Mouse (Mus musculus): ENCODE data around the gene Tecta.

DNA sequence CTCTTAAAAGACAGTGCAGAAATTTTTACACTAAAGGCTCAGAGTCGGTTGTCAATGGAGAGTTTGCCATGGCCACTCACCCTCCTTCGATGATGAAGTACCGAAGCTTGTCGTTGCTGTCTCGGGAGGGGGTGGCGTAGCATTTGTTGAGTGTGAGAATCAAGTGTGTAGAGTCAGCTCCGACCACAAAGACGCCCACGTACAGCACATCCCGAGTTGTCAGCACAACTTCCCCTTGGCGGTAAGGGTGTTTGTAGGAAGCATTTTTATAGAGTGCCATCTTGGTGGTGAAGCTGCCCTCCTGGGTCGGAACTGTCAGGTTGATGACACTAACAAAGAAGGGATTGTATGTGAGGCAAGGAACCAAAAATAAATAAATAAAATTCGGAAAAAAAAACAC lies 62.7 kb downstream of the Tecta start:
- TF ChIP-seq CTCF (IDR thresholded peaks at IDR 0.05; ENCODE audit: borderline replicate concordance, extremely low read depth, insufficient read depth, insufficient read length) (no peak), POLR2A (IDR thresholded peaks at IDR 0.05; ENCODE audit: borderline replicate concordance, extremely low read depth, insufficient read depth, insufficient read length, poor library complexity, severe bottlenecking) (no peak)
